In genomic region chr17:80345277-80345676, GRCm38 (mm10) we compare ENCODE assay signal across 10 mouse cellular contexts. TPM values are rescaled to one million over a fixed set of nuclear protein-coding genes. Genes with fewer than 3 reads are reported as not detected.
DNase-seq lines count a peak whose midpoint lies in the region; ATAC-seq and TF ChIP-seq lines count a peak whose summit lies in the region.
"Had no signal": no experiment of that assay in that cellular context is flagged by ENCODE, and none has a peak within 500 bp of the region (broad histone marks: within the 10 kb centered on the region; RNA-seq: fewer than 3 reads in every experiment).

No protein-coding gene starts in this region.

- no peaks in the 10 kb centered on the region for H3K36me3 ChIP-seq in forebrain, postnatal 0 days (ENCODE audit: insufficient read depth)
- H3K36me3 ChIP-seq in forebrain, embryonic 13.5 days (ENCODE audit: poor library complexity, severe bottlenecking) = no peaks in the 10 kb centered on the region
- no peaks in the 10 kb centered on the region for H3K36me3 ChIP-seq in liver, adult 2 months (ENCODE audit: control insufficient read depth, insufficient read depth, low read length)
- no peaks in the 10 kb centered on the region for H3K36me3 ChIP-seq in MEL (ENCODE audit: control insufficient read depth in 1 of 2, insufficient read depth in 2 of 2, low read length in 2 of 2)

- TF ChIP-seq POLR2A in liver, adult 2 months (IDR thresholded peaks at IDR 0.05; ENCODE audit: extremely low read depth, insufficient read depth, low read length) = no peak
- TF ChIP-seq POLR2A in MEL (IDR thresholded peaks at IDR 0.05; ENCODE audit: control insufficient read depth in 1 of 2, insufficient read depth in 1 of 2, low read depth in 1 of 2, low read length in 2 of 2, poor library complexity in 1 of 2) = no peak

- H3K79me2 ChIP-seq in liver, adult 2 months (ENCODE audit: control insufficient read depth, insufficient read depth, low read length) = no peaks in the 10 kb centered on the region
- H3K79me2 ChIP-seq in MEL (ENCODE audit: control insufficient read depth, insufficient read depth, low read length, poor library complexity) = no peaks in the 10 kb centered on the region

- H3K27ac ChIP-seq in forebrain, postnatal 0 days (ENCODE audit: low read depth, low read length) = no peak overlapping the region
- no peak overlapping the region for H3K27ac ChIP-seq in forebrain, embryonic 13.5 days
- no peak overlapping the region for H3K27ac ChIP-seq in liver, adult 2 months (replicated peaks; ENCODE audit: insufficient read depth, low read depth, low read length)
- no peak overlapping the region for H3K27ac ChIP-seq in MEL (ENCODE audit: control insufficient read depth, low read depth, low read length)

- WGBS in forebrain, postnatal 0 days = 82% methylated on average over 4 of the region's 4 CpGs
- 91% methylated on average over 4 of the region's 4 CpGs for WGBS in forebrain, embryonic 13.5 days
- 90% methylated on average over 4 of the region's 4 CpGs for WGBS in liver, adult 2 months

- H3K27me3 ChIP-seq in forebrain, postnatal 0 days (ENCODE audit: insufficient read depth, low read length) = no peaks in the 10 kb centered on the region
- no peaks in the 10 kb centered on the region for H3K27me3 ChIP-seq in forebrain, embryonic 13.5 days
- no peaks in the 10 kb centered on the region for H3K27me3 ChIP-seq in liver, adult 2 months (ENCODE audit: control insufficient read depth, insufficient read depth, low read length)
- H3K27me3 ChIP-seq in MEL (ENCODE audit: control insufficient read depth in 1 of 2, insufficient read depth in 2 of 2, low read length in 2 of 2) = peaks cover 0 to 2% of the 10 kb centered on the region in 2 experiments; a peak in 2 of 4 replicates

- no peak overlapping the region for H3K4me3 ChIP-seq in forebrain, postnatal 0 days (ENCODE audit: low read depth, low read length)
- H3K4me3 ChIP-seq in forebrain, embryonic 13.5 days = no peak overlapping the region
- H3K4me3 ChIP-seq in liver, adult 2 months (ENCODE audit: insufficient read depth, low read depth, low read length) = no peak overlapping the region
- H3K4me3 ChIP-seq in MEL (ENCODE audit: control insufficient read depth in 1 of 2, insufficient read depth in 1 of 2, low read depth in 2 of 2, low read length in 2 of 2) = no peak overlapping the region

- TF ChIP-seq CTCF in forebrain, postnatal 0 days (IDR thresholded peaks at IDR 0.05; ENCODE audit: low read depth) = peak; percentile 54
- peak; percentile 30; the same call in 1 of the 2 replicates for TF ChIP-seq CTCF in liver, adult 2 months (IDR thresholded peaks at IDR 0.05; ENCODE audit: low read depth, low read length)
- TF ChIP-seq CTCF in MEL (IDR thresholded peaks at IDR 0.05 in 2 of 3, conservative IDR thresholded peaks at IDR 0.05 in 1 of 3; ENCODE audit: control insufficient read depth in 1 of 3, insufficient read depth in 1 of 3, low read depth in 2 of 3, low read length in 3 of 3, poor library complexity in 1 of 3, severe bottlenecking in 1 of 3) = peak in 2 of 3 experiments; percentile 49 to 54

- ATAC-seq in forebrain, postnatal 0 days = peak; percentile 56; the same call in 1 of the 2 replicates
- ATAC-seq in forebrain, embryonic 13.5 days = no peak

- peak; percentile 34 for TF ChIP-seq RAD21 in MEL (IDR thresholded peaks at IDR 0.05; ENCODE audit: low read depth, low read length)

- H3K4me1 ChIP-seq in forebrain, postnatal 0 days (ENCODE audit: insufficient read depth) = no peaks in the 10 kb centered on the region
- no peaks in the 10 kb centered on the region for H3K4me1 ChIP-seq in forebrain, embryonic 13.5 days
- H3K4me1 ChIP-seq in liver, adult 2 months (ENCODE audit: control insufficient read depth, insufficient read depth, low read length) = no peaks in the 10 kb centered on the region
- H3K4me1 ChIP-seq in MEL (ENCODE audit: control insufficient read depth in 1 of 2, insufficient read depth in 2 of 2, low read length in 2 of 2) = no peaks in the 10 kb centered on the region

- no peak overlapping the region for H3K9ac ChIP-seq in forebrain, postnatal 0 days
- H3K9ac ChIP-seq in forebrain, embryonic 13.5 days = no peak overlapping the region
- H3K9ac ChIP-seq in liver, adult 2 months (ENCODE audit: low read depth, low read length) = no peak overlapping the region
- H3K9ac ChIP-seq in MEL (ENCODE audit: control insufficient read depth, low read depth, low read length, poor library complexity, severe bottlenecking) = no peak overlapping the region

- no peak for TF ChIP-seq EP300 in MEL (IDR thresholded peaks at IDR 0.05; ENCODE audit: low read depth in 1 of 2, low read length in 2 of 2)

- peak; percentile 16 for DNase-seq in forebrain, postnatal 0 days
- no peak for DNase-seq in liver, adult 2 months (ENCODE audit: extremely low read depth, low read depth, low spot score)
- DNase-seq in liver = no peak
- peak; percentile 44 for DNase-seq in MEL (ENCODE audit: low read depth, low spot score)
- DNase-seq in lung, postnatal 10 days = peak; percentile 22
- no peak for DNase-seq in cerebellum, adult 11-12 months
- no peak for DNase-seq in neural tube, embryonic 10.5 days (ENCODE audit: extremely low spot score, low spot score)
- DNase-seq: heart, postnatal 4 days; layer of hippocampus, postnatal 36 days had no signal

- no peak overlapping the region for H3K4me2 ChIP-seq in forebrain, postnatal 0 days (ENCODE audit: low read depth)
- no peak overlapping the region for H3K4me2 ChIP-seq in forebrain, embryonic 13.5 days

- no peaks in the 10 kb centered on the region for H3K9me3 ChIP-seq in forebrain, postnatal 0 days (ENCODE audit: low read length)
- no peaks in the 10 kb centered on the region for H3K9me3 ChIP-seq in forebrain, embryonic 13.5 days (replicated peaks)
- H3K9me3 ChIP-seq in MEL (replicated peaks; ENCODE audit: insufficient read depth, low read length) = no peaks in the 10 kb centered on the region

TF ChIP-seq in MEL, 35 proteins besides CTCF, POLR2A, EP300 and RAD21:
- TF ChIP-seq MAX (IDR thresholded peaks at IDR 0.05; ENCODE audit: low read length) (no peak), SMC3 (IDR thresholded peaks at IDR 0.05; ENCODE audit: low read depth, low read length) (peak; percentile 70), ZMIZ1 (IDR thresholded peaks at IDR 0.05; ENCODE audit: low read depth, low read length) (no peak)

RNA-seq across cellular contexts. Expression of gene Gm10190, which starts 28.1 kb away (rescaled TPM):
- total RNA-seq in forebrain, postnatal 0 days (2014; rRNA removed) = not detected in 2 replicates
- polyA plus RNA-seq in forebrain, postnatal 0 days (2015; fragmentation: Nextera tagmentation; extraction: Ambion mirVana) = 3.5 and 3.9 TPM in 2 replicates
- 2.0 and 2.1 TPM in 2 replicates for polyA plus RNA-seq in forebrain, embryonic 13.5 days (2015; fragmentation: Nextera tagmentation; extraction: Ambion mirVana)
- not detected in 2 replicates for total RNA-seq in liver, adult 2 months (2014; rRNA removed)
- polyA plus RNA-seq in liver, adult 2 months (2012; rRNA removed) = not detected in 2 replicates
- not detected in 2 replicates for total RNA-seq in MEL (2012; rRNA removed)
- polyA plus RNA-seq in MEL (2012; ENCODE audit: insufficient read depth in 1 of 2, insufficient read length in 2 of 2, low read depth in 1 of 2, low replicate concordance in 2 of 2, missing spikeins in 1 of 2) = not detected

RNA-seq across cellular contexts. Expression of gene Arhgef33, which starts 38.1 kb away (rescaled TPM):
- total RNA-seq in forebrain, postnatal 0 days (2014; rRNA removed) = 1.5 and 6.2 TPM in 2 replicates
- 1.6 and 1.8 TPM in 2 replicates for polyA plus RNA-seq in forebrain, postnatal 0 days (2015; fragmentation: Nextera tagmentation; extraction: Ambion mirVana)
- 0.65 and 0.96 TPM in 2 replicates for polyA plus RNA-seq in forebrain, embryonic 13.5 days (2015; fragmentation: Nextera tagmentation; extraction: Ambion mirVana)
- not detected in 2 replicates for total RNA-seq in liver, adult 2 months (2014; rRNA removed)
- not detected in 2 replicates for polyA plus RNA-seq in liver, adult 2 months (2012; rRNA removed)
- total RNA-seq in MEL (2012; rRNA removed) = 0.08 TPM in 1 of 2 replicates, not detected in the other
- polyA plus RNA-seq in MEL (2012; ENCODE audit: insufficient read depth in 1 of 2, insufficient read length in 2 of 2, low read depth in 1 of 2, low replicate concordance in 2 of 2, missing spikeins in 1 of 2) = not detected

RNA-seq across cellular contexts. Expression of gene Dhx57, which starts 55.0 kb away (rescaled TPM):
- total RNA-seq in forebrain, postnatal 0 days (2014; rRNA removed) = 72.1 and 72.4 TPM in 2 replicates
- 26.1 and 33.7 TPM in 2 replicates for polyA plus RNA-seq in forebrain, postnatal 0 days (2015; fragmentation: Nextera tagmentation; extraction: Ambion mirVana)
- 28.6 and 32.0 TPM in 2 replicates for polyA plus RNA-seq in forebrain, embryonic 13.5 days (2015; fragmentation: Nextera tagmentation; extraction: Ambion mirVana)
- 6.7 and 9.3 TPM in 2 replicates for total RNA-seq in liver, adult 2 months (2014; rRNA removed)
- polyA plus RNA-seq in liver, adult 2 months (2012; rRNA removed) = 2.6 and 3.7 TPM in 2 replicates
- total RNA-seq in MEL (2012; rRNA removed) = 3.4 and 4.1 TPM in 2 replicates
- 1 to 10 TPM in 1 of 2 experiments, not detected in 1; 6.8 TPM for polyA plus RNA-seq in MEL (2012; ENCODE audit: insufficient read depth in 1 of 2, insufficient read length in 2 of 2, low read depth in 1 of 2, low replicate concordance in 2 of 2, missing spikeins in 1 of 2)

RNA-seq across cellular contexts. Expression of gene Morn2, which starts 55.3 kb away (rescaled TPM):
- 26.4 and 33.2 TPM in 2 replicates for total RNA-seq in forebrain, postnatal 0 days (2014; rRNA removed)
- 42.2 and 47.8 TPM in 2 replicates for polyA plus RNA-seq in forebrain, postnatal 0 days (2015; fragmentation: Nextera tagmentation; extraction: Ambion mirVana)
- 49.0 and 51.0 TPM in 2 replicates for polyA plus RNA-seq in forebrain, embryonic 13.5 days (2015; fragmentation: Nextera tagmentation; extraction: Ambion mirVana)
- 9.3 and 9.6 TPM in 2 replicates for total RNA-seq in liver, adult 2 months (2014; rRNA removed)
- polyA plus RNA-seq in liver, adult 2 months (2012; rRNA removed) = 3.0 and 4.2 TPM in 2 replicates
- 7.4 and 9.0 TPM in 2 replicates for total RNA-seq in MEL (2012; rRNA removed)
- 10 to 100 TPM in 1 of 2 experiments, not detected in 1; 18.1 TPM for polyA plus RNA-seq in MEL (2012; ENCODE audit: insufficient read depth in 1 of 2, insufficient read length in 2 of 2, low read depth in 1 of 2, low replicate concordance in 2 of 2, missing spikeins in 1 of 2)

Comparison
In these comparisons a context has a peak if more than half of its experiments do, and no peak if none do; other contexts are left out.
1. DNase-seq: peak in forebrain, postnatal 0 days (single experiment), MEL (single experiment) and lung, postnatal 10 days (single experiment); none in liver, adult 2 months (single experiment), liver (single experiment), cerebellum, adult 11-12 months (single experiment) and neural tube, embryonic 10.5 days (single experiment).
2. Peak in every context shown above with its lines, with median percentiles within 50 percentile points of each other: CTCF ChIP-seq.